Mouse (Mus musculus) limb, embryonic 13.5 days (tissue): ENCODE results near the gene Nod2. TPM values are rescaled to one million over a fixed set of nuclear protein-coding genes. Genes with fewer than 3 reads are reported as not detected.
"Not testable (repeated sequence)": the region's sequence is repeated elsewhere in the genome, so short reads cannot be mapped to it uniquely, and the experiment has no call there.

Experiments used
- ATAC-seq: fragments of 200-750 bp; cut with Nextera tagmentation; 2 replicates; pipeline ENCODE4 v1.8.0; 2017; ENCODE audit warnings: low read depth, moderate number of reproducible peaks, moderate TSS enrichment; ENCODE audit not compliant: low FRiP score
- H3K27ac ChIP-seq: fragments of 300-500 bp; sonication (generic); 2 replicates; pipeline ENCODE4 v1.5.1; 2015; ENCODE audit warnings: inconsistent platforms, mild to moderate bottlenecking, moderate library complexity
- H3K27me3 ChIP-seq: fragments of 300-500 bp; sonication (generic); 2 replicates; pipeline ENCODE4 v1.6.1; 2015; ENCODE audit warnings: mild to moderate bottlenecking, inconsistent platforms
- H3K36me3 ChIP-seq: fragments of 300-500 bp; sonication (generic); 2 replicates; pipeline ENCODE4 v1.6.1; 2015; ENCODE audit warnings: inconsistent platforms, mild to moderate bottlenecking, moderate library complexity
- H3K4me1 ChIP-seq: fragments of 300-500 bp; sonication (generic); 2 replicates; pipeline ENCODE4 v1.6.1; 2015; ENCODE audit warnings: inconsistent platforms
- H3K4me2 ChIP-seq: fragments of 300-500 bp; sonication (generic); replicated peaks from 2 replicates; pipeline ENCODE4 v1.6.1; 2015; ENCODE audit warnings: inconsistent platforms, mild to moderate bottlenecking, moderate library complexity
- H3K4me3 ChIP-seq: fragments of 300-500 bp; sonication (generic); 2 replicates; pipeline ENCODE4 v1.5.1; 2015; ENCODE audit warnings: moderate library complexity, mild to moderate bottlenecking, inconsistent platforms
- H3K9ac ChIP-seq: fragments of 300-500 bp; sonication (generic); 2 replicates; pipeline ENCODE4 v1.6.1; 2015; ENCODE audit warnings: mild to moderate bottlenecking, inconsistent platforms
- H3K9me3 ChIP-seq: fragments of 300-500 bp; sonication (generic); 2 replicates; pipeline ENCODE4 v1.6.1; 2016; ENCODE audit warnings: inconsistent platforms
- WGBS: fragments of 180-500 bp; shearing (Covaris S2); methylation state at CpG from one replicate; pipeline ENCODE4 v1.1.7; 2015; 5-methylcytosine and 5-hydroxymethylcytosine counted together
- polyA plus RNA-seq: library from polyadenylated mRNA; unstranded; fragments of >200 nt; fragmentation: Nextera tagmentation; extraction: Ambion mirVana; gene quantifications from 2 replicates; pipeline ENCODE4 v1.2.1, GENCODE M21; 2015

Nod2 gene
- polyA plus RNA-seq, 1 experiment from 2014 or later: 0.36 TPM

DNA sequence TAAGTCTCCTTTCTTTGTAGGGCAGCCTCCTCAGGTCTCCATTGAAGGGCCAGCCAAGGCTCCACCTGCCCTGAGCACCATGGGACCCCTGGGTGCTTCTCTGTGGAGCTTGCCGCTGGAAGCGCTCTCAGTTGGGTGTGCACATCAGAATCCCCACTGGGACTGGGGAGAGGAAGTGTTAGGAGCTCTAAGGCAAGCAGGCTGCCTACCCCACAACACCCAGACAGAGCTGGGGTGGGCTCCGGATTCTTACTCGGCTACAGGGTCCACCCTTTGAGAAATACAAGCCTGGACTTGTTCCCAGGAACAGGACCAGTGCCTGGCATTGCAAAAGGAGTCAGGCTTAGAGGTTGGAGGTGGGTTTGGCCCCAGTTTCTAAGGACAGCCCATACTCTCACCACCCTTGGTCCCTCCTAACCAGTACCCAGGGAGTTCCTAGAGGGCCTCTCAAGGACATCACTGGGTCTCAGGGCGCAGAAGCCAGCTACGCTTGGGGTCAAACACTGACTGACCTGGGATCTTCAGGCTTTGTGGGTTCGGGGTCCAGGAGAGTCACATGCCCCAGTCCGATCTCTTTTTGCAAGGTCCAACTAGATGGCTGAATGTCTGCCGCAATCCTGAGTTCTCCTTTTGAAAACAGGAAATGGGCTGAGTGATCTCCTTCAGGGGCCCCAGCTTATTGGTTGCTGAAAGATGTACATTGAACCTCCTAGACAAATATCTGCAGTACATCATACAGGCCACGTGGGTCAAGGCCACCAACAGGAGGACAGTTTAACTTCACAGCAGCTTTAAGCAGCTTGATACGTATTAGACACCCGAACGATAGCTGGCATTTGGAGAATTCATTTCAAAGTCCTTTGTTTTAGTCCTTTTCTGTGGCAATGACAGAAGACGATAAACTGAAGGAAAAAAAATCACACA lies 11.4 kb upstream of the Nod2 start, which contains the start of gene Snx20:
Snx20 (minus strand) TSS at position 655 of the 924 bp plus-strand sequence.
- H3K9ac ChIP-seq: no peak within 1 kb of the TSS
- H3K27me3 ChIP-seq: no peaks in the 10 kb centered on the region; the same call in 1 of the 2 replicates
- H3K9me3 ChIP-seq: no peaks in the 10 kb centered on the region
- ATAC-seq: no peak
- no peak within 1 kb of the TSS for H3K4me3 ChIP-seq
- H3K27ac ChIP-seq: no peak within 1 kb of the TSS
- H3K36me3 ChIP-seq: no peaks in the 10 kb centered on the region
- no peaks in the 10 kb centered on the region for H3K4me1 ChIP-seq
- no peak within 1 kb of the TSS for H3K4me2 ChIP-seq
- 80% methylated on average over 14 of the region's 14 CpGs for WGBS

DNA sequence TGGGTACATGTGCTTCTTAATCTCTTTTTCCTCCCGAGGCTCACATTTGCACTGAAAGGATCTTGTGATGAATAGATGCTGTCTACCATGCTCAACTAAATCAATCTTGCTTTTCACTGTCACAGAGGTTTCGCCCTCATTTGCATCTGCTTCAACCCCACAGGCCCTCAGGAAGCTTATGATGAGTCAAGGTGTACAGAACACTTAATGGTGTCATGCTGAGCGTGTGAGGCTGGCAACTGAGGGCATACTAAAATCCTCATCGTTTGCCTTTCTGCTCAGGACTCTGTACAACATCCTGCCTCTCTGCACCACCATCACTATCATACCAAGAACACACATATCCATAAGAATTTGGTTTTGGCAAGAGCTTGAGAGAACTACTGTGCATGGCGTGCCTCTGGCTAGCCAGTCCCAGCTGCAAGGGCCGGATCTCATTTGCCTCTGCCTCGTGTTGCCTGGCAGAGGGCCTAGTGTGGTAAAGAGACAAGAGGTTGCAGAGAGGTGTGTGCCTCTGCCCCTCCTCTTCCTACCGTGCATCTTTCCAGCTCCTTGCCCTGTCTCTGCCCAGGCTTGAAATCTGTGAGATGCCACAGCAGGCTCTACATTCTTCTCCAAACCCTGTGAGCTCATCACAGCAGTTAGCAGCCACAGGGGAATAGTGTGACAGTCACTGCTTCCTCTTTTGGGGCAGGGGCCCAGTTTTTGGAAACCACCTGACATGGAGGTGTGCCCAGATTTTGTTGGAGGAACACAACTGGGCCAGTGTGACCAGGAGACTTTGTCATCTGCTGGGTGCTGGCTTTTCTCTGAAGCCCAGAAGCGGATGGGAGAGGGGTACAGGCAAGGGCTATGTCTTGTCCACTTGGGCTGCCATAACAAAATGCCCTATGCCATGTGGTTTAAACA lies 9.8 kb upstream of the Nod2 start:
- no peak overlapping the region for H3K4me2 ChIP-seq
- no peak overlapping the region for H3K27ac ChIP-seq
- 75% methylated on average over 9 of the region's 9 CpGs for WGBS
- H3K4me3 ChIP-seq: no peak overlapping the region
- no peaks in the 10 kb centered on the region; the same call in 1 of the 2 replicates for H3K27me3 ChIP-seq
- H3K36me3 ChIP-seq: no peaks in the 10 kb centered on the region
- no peak for ATAC-seq
- no peak overlapping the region for H3K9ac ChIP-seq
- no peaks in the 10 kb centered on the region for H3K9me3 ChIP-seq
- H3K4me1 ChIP-seq: no peaks in the 10 kb centered on the region

DNA sequence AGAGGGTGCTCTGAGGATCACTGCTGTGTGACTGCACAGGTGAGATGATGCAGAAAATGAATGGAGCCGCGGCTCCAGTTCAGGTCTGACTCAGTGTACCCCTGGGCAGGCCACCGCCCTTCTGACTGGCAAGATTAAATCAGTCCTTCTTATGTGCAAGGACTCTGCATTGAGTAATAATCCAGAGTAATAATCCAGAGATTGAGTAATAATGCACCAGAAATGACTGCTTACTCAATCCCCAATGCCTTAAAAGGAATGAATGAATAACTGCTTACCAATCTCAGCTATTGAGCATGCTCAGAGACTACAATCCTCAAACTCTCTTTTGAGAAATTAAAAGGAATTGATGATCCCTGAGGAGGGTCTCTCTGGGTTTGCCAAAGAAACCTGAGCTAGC lies 8.2 kb upstream of the Nod2 start:
- ATAC-seq: no peak
- Histone ChIP-seq H3K9ac (no peak overlapping the region), H3K4me1 (no peaks in the 10 kb centered on the region), H3K4me2 (no peak overlapping the region), H3K27me3 (no peaks in the 10 kb centered on the region), H3K36me3 (no peaks in the 10 kb centered on the region), H3K4me3 (no peak overlapping the region), H3K9me3 (no peaks in the 10 kb centered on the region), H3K27ac (no peak overlapping the region)
- WGBS: 91% methylated on average over 3 of the region's 3 CpGs

DNA sequence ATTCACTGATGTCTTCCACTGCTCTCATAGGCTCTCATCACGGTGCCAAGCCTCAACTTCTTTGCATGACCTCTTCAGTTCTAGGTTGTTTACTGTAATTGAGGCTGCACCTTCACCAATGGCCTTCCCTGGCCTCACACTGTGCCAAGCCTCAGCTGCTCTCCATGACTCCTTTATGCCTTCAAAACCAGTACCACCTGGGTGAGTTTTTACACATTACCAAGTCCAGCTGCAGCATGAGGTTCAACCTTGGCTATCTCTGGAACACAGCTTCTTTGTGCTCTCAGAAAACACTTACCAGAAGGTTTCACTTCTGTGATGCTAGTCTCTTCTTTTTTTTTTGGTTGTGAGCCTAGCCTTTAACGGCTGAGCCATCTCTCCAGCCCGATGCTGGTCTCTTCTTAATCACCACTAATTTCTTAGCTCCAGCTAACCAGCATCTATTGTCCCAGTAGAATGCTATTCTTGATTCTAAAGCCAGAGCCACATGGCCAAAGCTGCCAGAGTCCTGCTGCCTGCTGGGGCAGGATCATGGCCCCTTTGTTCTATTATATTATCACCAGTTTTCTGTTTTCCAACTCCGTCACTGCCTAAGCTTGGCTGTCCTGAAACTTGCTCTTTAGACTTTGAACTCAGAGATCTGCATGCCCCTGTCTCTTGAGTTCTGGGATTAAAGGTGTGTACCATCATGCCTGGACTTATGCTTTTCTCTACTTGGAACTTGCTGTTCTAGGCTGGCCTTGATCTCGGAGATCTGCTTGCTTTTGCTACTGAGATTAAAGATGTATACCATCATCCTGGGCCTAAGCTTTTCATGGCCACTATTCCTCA lies 4.2 kb upstream of the Nod2 start:
- Histone ChIP-seq H3K9ac (no peak overlapping the region), H3K9me3 (no peaks in the 10 kb centered on the region), H3K4me2 (no peak overlapping the region), H3K27ac (no peak overlapping the region), H3K27me3 (peaks cover under 1% of the 10 kb centered on the region), H3K4me1 (peaks cover 13% of the 10 kb centered on the region), H3K36me3 (no peaks in the 10 kb centered on the region), H3K4me3 (no peak overlapping the region)
- whole genome bisulfite sequencing: 77% methylated on average over 5 of the region's 5 CpGs
- ATAC-seq: no peak

DNA sequence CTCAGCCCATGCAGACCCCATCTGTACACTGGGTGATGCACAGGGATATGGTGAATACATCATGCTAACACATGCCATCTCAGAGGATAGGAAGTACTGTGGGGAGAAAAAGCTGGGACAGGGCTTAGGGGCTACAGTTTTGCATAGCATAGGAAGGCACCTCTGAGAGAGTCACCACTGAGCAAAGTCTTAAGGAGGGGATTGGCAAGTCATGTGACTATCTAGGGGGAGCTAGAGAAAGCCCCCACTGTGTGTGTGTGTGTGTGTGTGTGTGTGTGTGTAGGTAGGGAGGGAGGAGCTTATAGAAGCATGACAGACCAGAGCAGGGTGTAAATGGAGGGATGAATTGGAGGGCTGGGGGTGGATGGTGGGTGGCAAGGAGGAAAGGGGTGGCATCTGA lies 1.2 kb downstream of the Nod2 start:
- H3K9ac ChIP-seq: no peak overlapping the region
- no peaks in the 10 kb centered on the region for H3K9me3 ChIP-seq
- ATAC-seq: no peak
- H3K4me3 ChIP-seq: no peak overlapping the region
- H3K36me3 ChIP-seq: no peaks in the 10 kb centered on the region
- H3K27me3 ChIP-seq: peaks cover 9% of the 10 kb centered on the region
- H3K4me1 ChIP-seq: peaks cover 16% of the 10 kb centered on the region
- H3K27ac ChIP-seq: no peak overlapping the region
- H3K4me2 ChIP-seq: no peak overlapping the region

DNA sequence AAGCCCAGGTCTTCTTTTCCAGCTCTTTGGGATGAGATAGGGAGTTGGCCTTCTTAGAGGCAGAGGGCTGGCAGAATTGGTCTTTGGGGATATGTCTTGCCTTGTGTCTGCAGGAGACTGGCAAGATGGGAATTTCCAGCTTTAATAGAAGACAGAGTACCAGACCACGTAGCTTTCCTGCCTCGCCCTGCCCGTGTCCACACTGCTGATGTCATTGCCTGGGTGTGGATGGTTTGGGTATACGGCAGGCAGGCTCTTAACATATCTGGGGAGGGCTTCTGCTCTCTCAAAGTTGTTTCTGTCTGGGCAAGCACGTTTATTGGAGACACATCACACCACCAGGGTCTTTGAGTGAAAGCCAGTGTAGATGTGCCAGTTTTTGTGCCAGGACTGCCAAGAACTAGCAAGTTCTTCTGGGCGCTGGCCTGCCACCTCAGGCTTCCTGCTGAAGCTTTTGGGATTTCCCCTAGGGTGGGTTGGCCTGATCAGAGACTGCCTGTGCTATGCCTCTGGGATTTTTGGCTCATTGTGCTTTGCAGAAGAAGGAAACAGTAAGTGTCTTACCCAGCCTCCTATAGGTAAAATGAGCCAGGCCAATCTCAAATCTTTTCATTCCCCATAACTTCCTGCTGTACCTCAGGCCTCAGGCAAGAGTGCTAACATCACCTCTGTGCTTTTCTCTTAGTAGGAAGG lies 3.0 kb downstream of the Nod2 start:
- peaks cover 9% of the 10 kb centered on the region for H3K27me3 ChIP-seq
- 80% methylated on average over 6 of the region's 6 CpGs for WGBS
- H3K9me3 ChIP-seq: no peaks in the 10 kb centered on the region
- H3K9ac ChIP-seq: no peak overlapping the region
- H3K4me1 ChIP-seq: peaks cover 16% of the 10 kb centered on the region
- no peak overlapping the region for H3K4me2 ChIP-seq
- H3K27ac ChIP-seq: no peak overlapping the region
- no peaks in the 10 kb centered on the region for H3K36me3 ChIP-seq
- no peak overlapping the region for H3K4me3 ChIP-seq
- ATAC-seq: no peak

DNA sequence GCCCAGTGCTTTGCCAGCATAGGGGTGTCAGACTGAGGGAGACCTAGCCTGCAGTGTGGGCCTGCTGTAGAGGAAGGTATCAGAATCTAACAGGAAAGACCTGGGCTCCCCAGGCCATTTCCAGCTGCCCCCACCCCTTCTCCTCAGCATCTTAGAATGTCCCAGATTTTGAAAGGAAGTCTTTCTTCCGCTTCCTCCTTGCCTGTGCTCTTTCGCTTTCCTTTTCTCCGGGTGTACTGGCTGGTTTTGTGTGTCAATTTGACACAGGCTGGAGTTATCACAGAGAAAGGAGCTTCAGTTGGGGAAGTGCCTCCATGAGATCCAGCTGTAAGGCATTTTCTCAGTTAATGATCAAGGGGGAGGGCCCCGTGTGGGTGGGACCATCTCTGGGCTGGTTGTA lies 4.0 kb downstream of the Nod2 start:
- H3K27ac ChIP-seq, H3K9ac ChIP-seq, H3K27me3 ChIP-seq, H3K4me2 ChIP-seq, H3K9me3 ChIP-seq, ATAC-seq, H3K36me3 ChIP-seq, H3K4me3 ChIP-seq: not testable (repeated sequence)
- WGBS: 60% methylated on average over 4 of the region's 4 CpGs
- peaks cover 16% of the 10 kb centered on the region for H3K4me1 ChIP-seq

DNA sequence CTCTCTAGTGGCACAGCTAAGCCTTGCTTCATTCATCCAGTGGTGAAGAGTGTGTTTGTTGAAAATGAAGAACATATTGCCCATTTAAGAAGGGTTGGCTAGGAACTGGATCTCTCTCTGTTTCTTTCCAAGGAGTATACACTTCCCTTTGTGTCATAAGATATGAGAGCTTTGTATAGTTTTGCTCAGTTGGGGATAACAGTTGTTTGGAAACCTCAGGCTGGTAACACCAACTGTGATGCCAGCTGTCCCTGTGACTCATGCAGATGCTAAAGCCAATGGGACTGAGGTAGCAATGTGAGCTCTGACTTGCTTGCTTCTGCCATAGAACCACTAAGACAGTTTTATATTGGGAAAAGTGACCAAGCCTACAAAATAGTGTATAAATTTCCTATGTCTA lies 8.2 kb downstream of the Nod2 start:
- no peaks in the 10 kb centered on the region; the same call in 1 of the 2 replicates for H3K27me3 ChIP-seq
- no peak overlapping the region for H3K9ac ChIP-seq
- no peaks in the 10 kb centered on the region for H3K4me1 ChIP-seq
- no peak overlapping the region for H3K4me3 ChIP-seq
- no peaks in the 10 kb centered on the region for H3K36me3 ChIP-seq
- peak; percentile 59 for ATAC-seq
- no peak overlapping the region for H3K27ac ChIP-seq
- no peaks in the 10 kb centered on the region for H3K9me3 ChIP-seq
- no peak overlapping the region for H3K4me2 ChIP-seq

DNA sequence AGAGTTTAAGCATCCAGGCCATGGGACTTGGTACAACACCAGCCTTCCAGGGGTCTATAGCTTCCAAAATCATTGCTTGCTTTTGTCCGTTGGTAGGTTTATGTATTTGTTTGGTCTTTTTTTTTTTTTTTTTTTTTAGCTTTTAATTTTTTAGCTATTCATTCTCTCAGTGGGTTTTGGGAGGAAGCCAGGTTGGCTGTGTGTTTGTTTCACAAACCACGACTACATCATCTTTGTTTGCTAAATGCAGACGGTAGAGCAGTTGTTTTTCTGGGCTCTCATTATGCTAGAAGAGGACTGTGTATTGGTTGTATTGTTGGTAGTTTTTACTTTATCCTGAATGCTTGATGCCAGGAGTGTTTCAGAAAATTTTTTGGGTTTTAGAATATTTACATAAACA lies 12.8 kb downstream of the Nod2 start:
- no peak overlapping the region for H3K4me2 ChIP-seq
- no peak for ATAC-seq
- no peaks in the 10 kb centered on the region for H3K36me3 ChIP-seq
- H3K27ac ChIP-seq: no peak overlapping the region
- 79% methylated on average over 3 of the region's 3 CpGs for WGBS
- no peak overlapping the region for H3K9ac ChIP-seq
- peaks cover 6% of the 10 kb centered on the region; the same call in 1 of the 2 replicates for H3K4me1 ChIP-seq
- no peaks in the 10 kb centered on the region for H3K9me3 ChIP-seq
- no peak overlapping the region for H3K4me3 ChIP-seq
- no peaks in the 10 kb centered on the region for H3K27me3 ChIP-seq

DNA sequence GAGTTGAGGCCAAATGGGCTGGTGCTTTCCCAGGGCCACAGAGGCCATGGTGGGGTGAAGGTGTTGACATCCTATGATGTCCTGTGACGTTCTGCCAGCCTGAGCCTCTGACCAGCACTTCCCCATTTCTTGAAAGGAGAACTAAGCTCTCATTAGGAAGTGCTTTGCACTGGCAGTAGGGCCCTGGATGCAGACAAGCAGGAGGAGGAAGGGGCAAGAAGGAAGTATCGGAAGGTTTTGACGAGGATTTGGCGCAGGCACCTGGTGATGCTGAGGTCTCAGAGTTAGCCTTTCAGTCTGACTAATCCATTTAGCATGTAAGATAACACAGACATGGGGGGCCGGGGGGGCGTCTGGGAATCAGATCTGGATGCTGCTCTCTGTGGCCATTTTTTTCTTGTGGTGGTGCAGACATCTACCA lies 15.3 kb downstream of the Nod2 start:
- Histone ChIP-seq H3K4me2 (no peak overlapping the region), H3K36me3 (no peaks in the 10 kb centered on the region), H3K4me1 (peaks cover 10% of the 10 kb centered on the region; the same call in 1 of the 2 replicates), H3K27me3 (no peaks in the 10 kb centered on the region), H3K4me3 (no peak overlapping the region), H3K27ac (no peak overlapping the region), H3K9me3 (no peaks in the 10 kb centered on the region), H3K9ac (no peak overlapping the region)
- WGBS: 74% methylated on average over 6 of the region's 6 CpGs
- ATAC-seq: no peak

DNA sequence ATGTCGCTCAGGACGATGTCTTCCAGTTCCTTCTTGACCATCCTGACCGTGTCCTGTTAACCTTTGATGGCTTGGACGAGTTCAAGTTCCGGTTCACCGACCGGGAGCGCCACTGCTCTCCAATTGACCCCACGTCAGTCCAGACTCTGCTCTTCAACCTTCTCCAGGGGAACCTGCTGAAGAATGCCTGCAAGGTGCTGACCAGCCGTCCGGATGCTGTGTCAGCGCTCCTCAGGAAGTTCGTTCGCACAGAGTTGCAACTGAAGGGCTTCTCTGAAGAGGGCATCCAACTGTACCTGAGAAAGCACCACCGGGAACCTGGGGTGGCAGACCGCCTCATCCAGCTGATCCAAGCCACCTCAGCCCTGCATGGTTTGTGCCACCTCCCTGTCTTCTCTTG lies 17.0 kb downstream of the Nod2 start:
- H3K36me3 ChIP-seq: no peaks in the 10 kb centered on the region
- H3K4me3 ChIP-seq: no peak overlapping the region
- no peak for ATAC-seq
- H3K4me1 ChIP-seq: peaks cover 13% of the 10 kb centered on the region
- no peaks in the 10 kb centered on the region for H3K27me3 ChIP-seq
- no peak overlapping the region for H3K4me2 ChIP-seq
- H3K27ac ChIP-seq: no peak overlapping the region
- no peaks in the 10 kb centered on the region for H3K9me3 ChIP-seq
- H3K9ac ChIP-seq: no peak overlapping the region
- 89% methylated on average over 16 of the region's 16 CpGs for WGBS
